In the genomic region with DNA sequence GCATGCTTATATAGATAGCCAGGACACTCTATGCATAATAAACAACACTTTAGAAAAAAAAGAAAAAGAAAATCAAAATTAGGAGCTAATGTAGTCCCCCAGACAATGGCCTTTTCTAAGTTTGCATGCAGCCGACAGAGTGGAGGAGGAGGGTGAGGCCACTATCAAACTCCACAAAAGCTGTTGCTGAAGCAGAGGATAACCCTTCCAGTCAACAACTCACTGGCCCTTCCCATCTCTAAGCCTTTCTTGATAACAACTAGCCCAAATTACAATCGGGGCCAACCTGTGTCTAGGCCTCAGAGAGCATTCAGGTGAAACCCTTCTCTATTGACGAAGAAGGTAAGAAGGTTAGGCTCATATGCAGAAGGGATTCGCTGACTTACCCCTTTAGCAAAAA, we compare ENCODE assay signal across 14 mouse cellular contexts. TPM values are rescaled to one million over a fixed set of nuclear protein-coding genes. Genes with fewer than 3 reads are reported as not detected.
DNase-seq lines count a peak whose midpoint lies in the region; ATAC-seq lines count a peak whose summit lies in the region.
"Had no signal": no experiment of that assay in that cellular context is flagged by ENCODE, and none has a peak within 500 bp of the region (broad histone marks: within the 10 kb centered on the region; RNA-seq: fewer than 3 reads in every experiment).

No protein-coding gene starts in this region.

- H3K36me3 ChIP-seq in midbrain, embryonic 10.5 days: no peaks in the 10 kb centered on the region
- no peaks in the 10 kb centered on the region for H3K36me3 ChIP-seq in midbrain, embryonic 16.5 days (ENCODE audit: control insufficient read depth, insufficient read depth, low read length)
- no peaks in the 10 kb centered on the region for H3K36me3 ChIP-seq in liver, embryonic 13.5 days
- H3K36me3 ChIP-seq in stomach, embryonic 16.5 days (ENCODE audit: control insufficient read depth, insufficient read depth, low read length): no peaks in the 10 kb centered on the region
- H3K36me3 ChIP-seq: limb, embryonic 10.5 days had no signal

- no peaks in the 10 kb centered on the region for H3K27me3 ChIP-seq in midbrain, embryonic 10.5 days (ENCODE audit: low read depth, poor library complexity, severe bottlenecking)
- no peaks in the 10 kb centered on the region for H3K27me3 ChIP-seq in midbrain, embryonic 16.5 days (ENCODE audit: control insufficient read depth, insufficient read depth, low read depth, low read length)
- H3K27me3 ChIP-seq in liver, embryonic 13.5 days: no peaks in the 10 kb centered on the region
- no peaks in the 10 kb centered on the region for H3K27me3 ChIP-seq in stomach, embryonic 16.5 days (ENCODE audit: control insufficient read depth, insufficient read depth, low read length)

- intact Hi-C loops in gastrocnemius, postnatal 14 days (cut with DNase I; ENCODE audit: low total_unique reads): loop anchor here (10.0 kb wide), 1 partner anchor 151 kb away; no protein-coding TSS in a partner anchor

- H3K9me3 ChIP-seq in midbrain, embryonic 10.5 days (replicated peaks): no peaks in the 10 kb centered on the region
- H3K9me3 ChIP-seq in midbrain, embryonic 16.5 days (replicated peaks; ENCODE audit: control insufficient read depth, low read length, poor library complexity, severe bottlenecking): no peaks in the 10 kb centered on the region
- no peaks in the 10 kb centered on the region for H3K9me3 ChIP-seq in liver, embryonic 13.5 days (replicated peaks)
- no peaks in the 10 kb centered on the region for H3K9me3 ChIP-seq in stomach, embryonic 16.5 days (replicated peaks; ENCODE audit: control insufficient read depth, low read length)
- H3K9me3 ChIP-seq: limb, embryonic 10.5 days had no signal

- no peak for ATAC-seq in midbrain, embryonic 16.5 days
- ATAC-seq in common myeloid progenitor, adult 5-6 weeks (replicated peaks; ENCODE audit: low read depth, poor library complexity, severe bottlenecking): 0 out of 2 replicates have a peak, but pooled peaks have one; percentile 7
- ATAC-seq in liver, embryonic 13.5 days (ENCODE audit: low read depth): peak; percentile 72
- no peak for ATAC-seq in stomach, embryonic 16.5 days (ENCODE audit: insufficient read depth, low FRiP score)

- no peak overlapping the region for H3K4me2 ChIP-seq in midbrain, embryonic 16.5 days (ENCODE audit: low read length)
- peak overlapping the region; percentile 52 for H3K4me2 ChIP-seq in liver, embryonic 13.5 days
- H3K4me2 ChIP-seq in stomach, embryonic 16.5 days (ENCODE audit: low read depth, low read length): no peak overlapping the region

- H3K4me3 ChIP-seq in midbrain, embryonic 10.5 days: no peak overlapping the region
- no peak overlapping the region for H3K4me3 ChIP-seq in midbrain, embryonic 16.5 days (ENCODE audit: low read depth, low read length)
- H3K4me3 ChIP-seq in liver, embryonic 13.5 days (replicated peaks): no peak overlapping the region
- no peak overlapping the region for H3K4me3 ChIP-seq in stomach, embryonic 16.5 days (replicated peaks; ENCODE audit: low read length)
- H3K4me3 ChIP-seq: limb, embryonic 10.5 days had no signal

- H3K4me1 ChIP-seq in midbrain, embryonic 10.5 days: no peaks in the 10 kb centered on the region
- no peaks in the 10 kb centered on the region for H3K4me1 ChIP-seq in midbrain, embryonic 16.5 days (ENCODE audit: control insufficient read depth, insufficient read depth, low read length)
- peaks cover 84% of the 10 kb centered on the region for H3K4me1 ChIP-seq in liver, embryonic 13.5 days (replicated peaks)
- no peaks in the 10 kb centered on the region for H3K4me1 ChIP-seq in stomach, embryonic 16.5 days (ENCODE audit: control insufficient read depth, insufficient read depth, low read length)
- H3K4me1 ChIP-seq: limb, embryonic 10.5 days had no signal

- no peak for DNase-seq in midbrain, embryonic 10.5 days (ENCODE audit: low spot score)
- DNase-seq in liver, embryonic 13.5 days: peak; percentile 58
- no peak for DNase-seq in cerebellum, postnatal 10 days
- no peak for DNase-seq in gastrocnemius, postnatal 14 days
- DNase-seq: adrenal gland, postnatal 36 days; gastrocnemius, postnatal 10 days; lung, adult 2 months; lung, postnatal 4 days; midbrain, embryonic 14.5 days; retina, postnatal 1 day had no signal

- 0 out of 2 replicates have a peak overlapping the region, but pooled peaks have one; percentile 9 for H3K27ac ChIP-seq in midbrain, embryonic 10.5 days (replicated peaks)
- no peak overlapping the region for H3K27ac ChIP-seq in midbrain, embryonic 16.5 days (ENCODE audit: low read length)
- peak overlapping the region; percentile 95 for H3K27ac ChIP-seq in liver, embryonic 13.5 days
- H3K27ac ChIP-seq in stomach, embryonic 16.5 days (ENCODE audit: low read length): 0 out of 2 replicates have a peak overlapping the region, but pooled peaks have one; percentile 3

- WGBS in midbrain, embryonic 10.5 days: 93% methylated on average over 4 of the region's 4 CpGs
- 88% methylated on average over 4 of the region's 4 CpGs for WGBS in midbrain, embryonic 16.5 days
- WGBS in liver, embryonic 13.5 days (ENCODE audit: insufficient replicate concordance): 29% methylated on average over 4 of the region's 4 CpGs
- 79% methylated on average over 4 of the region's 4 CpGs for WGBS in stomach, embryonic 16.5 days

- H3K9ac ChIP-seq in midbrain, embryonic 16.5 days (ENCODE audit: low read depth, low read length): no peak overlapping the region
- peak overlapping the region; percentile 60 for H3K9ac ChIP-seq in liver, embryonic 13.5 days
- H3K9ac ChIP-seq in stomach, embryonic 16.5 days (ENCODE audit: low read length): no peak overlapping the region

RNA-seq across cellular contexts. Expression of a gene that starts 56.7 kb away (rescaled TPM):
- 9.8 and 9.9 TPM in 2 replicates for polyA plus RNA-seq in midbrain, embryonic 10.5 days (2016; fragmentation: Nextera tagmentation; extraction: Ambion mirVana)
- 18.1 and 22.2 TPM in 2 replicates for polyA plus RNA-seq in midbrain, embryonic 16.5 days (2015; fragmentation: Nextera tagmentation; extraction: Ambion mirVana)
- total RNA-seq in common myeloid progenitor, adult 5-6 weeks (2017): 107 and 108 TPM in 2 replicates
- 9.2 and 10.5 TPM in 2 replicates for polyA plus RNA-seq in liver, embryonic 13.5 days (2015; fragmentation: Nextera tagmentation; extraction: Ambion mirVana)
- 8.9 and 9.7 TPM in 2 replicates for polyA plus RNA-seq in stomach, embryonic 16.5 days (2015; fragmentation: Nextera tagmentation; extraction: Ambion mirVana)
- total RNA-seq in gastrocnemius, postnatal 14 days (2021): 10 to 100 TPM; 10.2 to 10.4 TPM

Comparison
In these comparisons a context has a peak if more than half of its experiments do, and no peak if none do; other contexts are left out.
1. ATAC-seq: peak in common myeloid progenitor, adult 5-6 weeks (single experiment) and liver, embryonic 13.5 days (single experiment); none in midbrain, embryonic 16.5 days (single experiment) and stomach, embryonic 16.5 days (single experiment).